Mouse (Mus musculus): Measurements from ENCODE around the gene Rest.
"Not testable (repeated sequence)": the region's sequence is repeated elsewhere in the genome, so short reads cannot be mapped to it uniquely, and the experiment has no call there.

Gene Rest

DNA sequence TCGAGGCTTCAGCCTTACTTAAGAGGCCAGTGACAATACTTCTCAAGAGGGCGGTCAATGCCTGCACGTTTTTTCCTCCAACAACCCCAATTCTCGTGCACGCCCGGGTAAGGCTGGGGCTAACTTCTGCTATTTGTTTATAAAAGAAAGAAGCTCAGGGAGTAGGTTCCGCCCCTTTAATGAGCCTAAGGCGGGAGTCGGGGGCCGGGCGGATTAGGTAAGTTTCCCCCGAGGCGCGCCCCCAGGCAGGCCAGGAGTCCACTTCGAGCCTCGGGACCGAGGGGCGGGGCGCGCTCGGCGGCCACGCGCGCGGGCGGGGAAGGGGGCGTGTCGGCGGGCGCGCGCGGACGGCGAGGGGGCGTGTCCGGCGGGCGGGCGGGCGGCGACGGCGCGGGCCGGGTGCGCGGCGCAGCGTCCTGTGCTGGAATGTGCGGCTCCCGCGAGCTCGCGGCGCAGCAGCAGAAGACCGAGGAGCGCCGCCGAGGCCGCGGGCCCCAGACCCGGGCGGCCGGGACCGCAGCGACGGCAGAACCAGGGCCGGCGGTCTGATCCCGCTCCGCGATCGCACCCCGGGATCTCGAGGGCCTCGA, at the start of gene Rest:
Gene Rest (plus strand): TSS at position 411 of the 590 bp plus-strand sequence.
- peak; percentile 70 for DNase-seq

GRCm38 (mm10) chr5:77217211-77217610, 48.1 kb upstream of the Rest start:
- DNase-seq = peak; percentile 94

GRCm38 (mm10) chr5:77217724-77218123, 47.6 kb upstream of the Rest start:
- no peak for DNase-seq

GRCm38 (mm10) chr5:77223043-77223975, 42.0 kb upstream of the Rest start:
- DNase-seq = peak; percentile 37

GRCm38 (mm10) chr5:77228986-77229385, 36.3 kb upstream of the Rest start:
- peak; percentile 62 for DNase-seq

- not testable (repeated sequence) for DNase-seq
Measured at GRCm38 (mm10) chr5:77231863-77232262, 33.4 kb upstream of the Rest start.

DNA sequence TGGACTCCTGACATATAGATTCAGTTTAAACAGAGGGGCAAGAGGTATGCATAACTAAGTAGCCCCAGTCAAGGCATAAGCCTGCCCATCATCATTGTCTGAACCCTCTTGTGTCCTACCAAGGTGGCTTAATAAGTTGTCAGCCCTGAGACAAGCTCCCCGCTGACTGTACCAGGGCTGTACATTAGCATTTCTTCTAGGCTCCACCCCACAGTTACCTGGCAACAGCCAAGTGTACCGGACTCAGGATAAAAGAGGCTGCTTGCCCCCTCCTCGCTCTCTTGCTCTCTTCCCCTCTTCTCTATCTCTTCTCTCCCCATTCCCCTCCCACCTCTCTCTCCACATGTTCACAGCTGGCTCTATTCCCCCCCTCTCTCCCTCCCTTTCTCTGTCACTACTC, 30.4 kb upstream of the Rest start:
- no peak for DNase-seq

- DNase-seq = no peak
Measured at GRCm38 (mm10) chr5:77237104-77237503, 28.2 kb upstream of the Rest start.

GRCm38 (mm10) chr5:77244331-77244987, 20.8 kb upstream of the Rest start:
- no peak for DNase-seq

- no peak for DNase-seq
Measured at GRCm38 (mm10) chr5:77245463-77245786, 19.9 kb upstream of the Rest start.

- peak; percentile 40 for DNase-seq
Measured at GRCm38 (mm10) chr5:77245787-77246671, 19.3 kb upstream of the Rest start.

GRCm38 (mm10) chr5:77250083-77250482, 15.2 kb upstream of the Rest start:
- DNase-seq = no peak

DNA sequence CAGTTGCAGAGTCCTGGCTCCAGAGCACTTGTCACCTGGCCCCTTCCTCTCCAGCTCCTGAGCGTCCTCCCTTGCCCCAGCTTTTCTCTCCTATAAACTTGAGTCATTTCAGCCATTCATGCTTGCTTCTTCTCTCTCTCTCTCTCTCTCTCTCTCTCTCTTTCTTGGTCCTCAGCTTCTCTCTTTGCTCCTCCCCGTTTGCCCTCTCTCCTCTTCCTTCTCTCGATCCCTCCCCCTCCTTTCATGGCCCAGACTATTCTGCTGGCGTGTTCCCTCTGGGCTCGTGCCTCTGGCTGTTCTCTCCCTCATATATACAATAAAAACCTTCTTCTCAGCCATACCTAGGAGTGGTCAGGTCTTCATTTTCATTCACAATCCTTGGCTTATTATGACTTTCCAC, 13.6 kb upstream of the Rest start:
- no peak for DNase-seq

- DNase-seq = peak; percentile 13
Measured at GRCm38 (mm10) chr5:77252115-77252827, 13.0 kb upstream of the Rest start.

DNA sequence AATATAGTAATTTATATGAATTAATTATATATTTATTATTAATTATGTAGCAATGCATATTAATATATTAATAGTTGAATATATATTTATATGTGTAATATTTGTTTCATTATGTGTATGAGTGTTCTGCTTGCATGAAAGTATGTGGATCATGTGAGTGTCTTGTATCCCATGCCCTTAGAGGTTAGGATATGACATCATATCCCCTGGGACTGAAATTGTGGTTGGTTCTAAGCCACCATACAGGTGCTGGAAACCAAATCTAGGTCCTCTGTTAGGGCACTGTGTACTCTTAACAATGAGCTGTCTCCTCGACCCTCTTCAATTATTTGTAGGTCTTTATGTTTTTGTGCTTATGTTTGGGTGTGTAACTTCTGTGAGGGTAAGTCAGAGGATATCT, 12.1 kb upstream of the Rest start:
- no peak for DNase-seq

DNA sequence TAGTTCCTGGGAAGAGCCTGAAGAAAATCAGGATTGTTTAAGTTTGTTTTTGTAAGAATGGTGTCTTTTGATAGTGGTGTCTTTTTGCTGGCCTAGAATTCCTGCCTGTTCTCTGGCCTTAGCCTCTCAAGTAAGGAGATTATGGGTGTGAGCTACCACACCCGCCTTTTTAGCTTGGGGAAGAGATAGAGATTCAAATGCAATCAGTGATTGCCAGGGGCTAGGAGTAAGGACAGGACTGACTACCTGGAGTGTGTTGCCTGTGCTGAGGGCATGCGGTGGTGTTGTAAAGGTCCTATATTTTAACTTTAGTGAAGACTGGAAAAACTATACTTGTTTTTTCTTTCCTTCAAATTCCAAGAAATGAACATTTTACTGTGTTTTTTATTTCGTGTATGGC, 10.9 kb upstream of the Rest start:
- DNase-seq = no peak

- DNase-seq = no peak
Measured at GRCm38 (mm10) chr5:77257603-77258002, 7.7 kb upstream of the Rest start.

GRCm38 (mm10) chr5:77259315-77259714, 6.0 kb upstream of the Rest start:
- DNase-seq = no peak

DNA sequence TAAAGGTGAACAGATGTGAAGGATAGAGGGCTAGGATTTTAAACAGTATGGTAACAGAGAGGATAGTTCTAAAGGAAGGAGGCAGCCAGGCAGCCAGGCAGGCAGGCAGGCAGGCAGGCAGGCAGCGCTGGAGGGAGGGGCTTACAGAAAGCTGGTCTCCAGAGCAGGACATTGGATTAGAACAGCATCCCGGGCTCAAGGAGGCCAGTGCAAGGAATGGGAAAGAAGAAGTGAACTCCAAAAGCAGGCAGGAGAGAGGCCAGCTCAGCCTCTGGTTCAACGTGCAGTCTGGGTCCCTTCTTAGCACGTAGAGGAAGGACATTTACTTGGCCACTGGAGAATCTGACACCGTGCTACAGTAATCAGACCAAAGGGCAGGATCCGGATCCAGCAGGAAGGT, 5.2 kb upstream of the Rest start:
- DNase-seq = no peak

- DNase-seq = no peak
Measured at GRCm38 (mm10) chr5:77261137-77261536, 4.2 kb upstream of the Rest start.

GRCm38 (mm10) chr5:77262105-77262504, 3.2 kb upstream of the Rest start:
- no peak for DNase-seq

GRCm38 (mm10) chr5:77265671-77266065, 377 bp downstream of the Rest start:
- DNase-seq = peak; percentile 84

Data from lung, postnatal 36 days (tissue).